Comparison of ENCODE assay signal across 9 mouse cellular contexts in genomic region chr7:25780753-25781152, GRCm38 (mm10). TPM values are rescaled to one million over a fixed set of nuclear protein-coding genes. Genes with fewer than 3 reads are reported as not detected.
A peak's percentile ranks its signal among the peaks of the same experiment; 100 is the strongest.
DNase-seq lines count a peak whose midpoint lies in the region; ATAC-seq and TF ChIP-seq lines count a peak whose summit lies in the region.
"Had no signal": no experiment of that assay in that cellular context is flagged by ENCODE, and none has a peak within 500 bp of the region (broad histone marks: within the 10 kb centered on the region; RNA-seq: fewer than 3 reads in every experiment).

No protein-coding gene starts in this region.

- no peaks in the 10 kb centered on the region for H3K9me3 ChIP-seq in hindbrain, postnatal 0 days (ENCODE audit: low read length)
- no peaks in the 10 kb centered on the region for H3K9me3 ChIP-seq in hindbrain, embryonic 13.5 days
- no peaks in the 10 kb centered on the region for H3K9me3 ChIP-seq in intestine, embryonic 15.5 days
- H3K9me3 ChIP-seq in midbrain, embryonic 10.5 days (replicated peaks): no peaks in the 10 kb centered on the region

- WGBS in hindbrain, postnatal 0 days: 32% methylated on average over 4 of the region's 4 CpGs
- WGBS in hindbrain, embryonic 13.5 days: 43% methylated on average over 4 of the region's 4 CpGs
- WGBS in intestine, embryonic 15.5 days: 57% methylated on average over 4 of the region's 4 CpGs
- 29% methylated on average over 4 of the region's 4 CpGs for WGBS in midbrain, embryonic 10.5 days

- H3K4me2 ChIP-seq in hindbrain, postnatal 0 days (ENCODE audit: low read depth, low read length): no peak overlapping the region
- no peak overlapping the region for H3K4me2 ChIP-seq in hindbrain, embryonic 13.5 days
- H3K4me2 ChIP-seq in intestine, embryonic 15.5 days (replicated peaks): no peak overlapping the region

- no peak for ATAC-seq in hindbrain, postnatal 0 days
- ATAC-seq in hindbrain, embryonic 13.5 days (ENCODE audit: low FRiP score): no peak
- ATAC-seq in intestine, embryonic 15.5 days: no peak
- ATAC-seq in megakaryocyte progenitor cell, adult 5-6 weeks (replicated peaks; ENCODE audit: poor library complexity): no peak

- no peak overlapping the region for H3K4me3 ChIP-seq in hindbrain, postnatal 0 days (ENCODE audit: low read length)
- no peak overlapping the region for H3K4me3 ChIP-seq in hindbrain, embryonic 13.5 days
- no peak overlapping the region for H3K4me3 ChIP-seq in intestine, embryonic 15.5 days (replicated peaks)
- H3K4me3 ChIP-seq in midbrain, embryonic 10.5 days: no peak overlapping the region

- H3K27me3 ChIP-seq in hindbrain, postnatal 0 days (ENCODE audit: insufficient read depth, low read length): no peaks in the 10 kb centered on the region
- H3K27me3 ChIP-seq in hindbrain, embryonic 13.5 days: no peaks in the 10 kb centered on the region
- H3K27me3 ChIP-seq in intestine, embryonic 15.5 days (replicated peaks): no peaks in the 10 kb centered on the region
- no peaks in the 10 kb centered on the region for H3K27me3 ChIP-seq in midbrain, embryonic 10.5 days (ENCODE audit: low read depth, poor library complexity, severe bottlenecking)

- no peak for TF ChIP-seq CTCF in hindbrain, postnatal 0 days (IDR thresholded peaks at IDR 0.05; ENCODE audit: low read depth)

- DNase-seq in hindbrain, postnatal 0 days (ENCODE audit: low spot score): no peak
- peak; percentile 51 for DNase-seq in 3134 (ENCODE audit: extremely low read depth, insufficient read length, low spot score)
- DNase-seq in MN1 (ENCODE audit: low spot score): peak; percentile 10
- DNase-seq in midbrain, embryonic 10.5 days (ENCODE audit: low spot score): no peak
- no peak for DNase-seq in thymus, postnatal 36 days
- DNase-seq: left cerebral cortex, postnatal 4 days had no signal

- peak overlapping the region; percentile 60 for H3K27ac ChIP-seq in hindbrain, postnatal 0 days
- H3K27ac ChIP-seq in hindbrain, embryonic 13.5 days: no peak overlapping the region
- H3K27ac ChIP-seq in intestine, embryonic 15.5 days: 0 out of 2 replicates have a peak overlapping the region, but pooled peaks have one; percentile 84
- H3K27ac ChIP-seq in midbrain, embryonic 10.5 days (replicated peaks): no peak overlapping the region

- H3K36me3 ChIP-seq in hindbrain, postnatal 0 days (ENCODE audit: insufficient read depth, low read length): no peaks in the 10 kb centered on the region
- no peaks in the 10 kb centered on the region for H3K36me3 ChIP-seq in hindbrain, embryonic 13.5 days
- peaks cover 16% of the 10 kb centered on the region for H3K36me3 ChIP-seq in intestine, embryonic 15.5 days
- peaks cover 24% of the 10 kb centered on the region for H3K36me3 ChIP-seq in midbrain, embryonic 10.5 days

- no peak overlapping the region for H3K9ac ChIP-seq in hindbrain, postnatal 0 days (replicated peaks; ENCODE audit: low read length)
- H3K9ac ChIP-seq in hindbrain, embryonic 13.5 days: no peak overlapping the region; the same call in 1 of the 2 replicates
- no peak overlapping the region for H3K9ac ChIP-seq in intestine, embryonic 15.5 days

- peaks cover 7% of the 10 kb centered on the region; the same call in 1 of the 2 replicates for H3K4me1 ChIP-seq in hindbrain, postnatal 0 days (ENCODE audit: insufficient read depth, low read length)
- H3K4me1 ChIP-seq in hindbrain, embryonic 13.5 days (replicated peaks): peaks cover 14% of the 10 kb centered on the region
- H3K4me1 ChIP-seq in intestine, embryonic 15.5 days (replicated peaks): peaks cover 18% of the 10 kb centered on the region
- peaks cover 25% of the 10 kb centered on the region for H3K4me1 ChIP-seq in midbrain, embryonic 10.5 days

RNA-seq across cellular contexts. Expression of gene Axl, which starts 7.8 kb away (rescaled TPM):
- 41.7 and 44.3 TPM in 2 replicates for total RNA-seq in hindbrain, postnatal 0 days (2014; rRNA removed)
- polyA plus RNA-seq in hindbrain, postnatal 0 days (2015; fragmentation: Nextera tagmentation; extraction: Ambion mirVana): 24.5 and 26.8 TPM in 2 replicates
- 21.9 and 22.2 TPM in 2 replicates for polyA plus RNA-seq in hindbrain, embryonic 13.5 days (2015; fragmentation: Nextera tagmentation; extraction: Ambion mirVana)
- polyA plus RNA-seq in intestine, embryonic 15.5 days (2015; fragmentation: Nextera tagmentation; extraction: Ambion mirVana): 69.8 and 71.5 TPM in 2 replicates
- 1.1 and 2.3 TPM in 2 replicates for total RNA-seq in megakaryocyte progenitor cell, adult 5-6 weeks (2015)
- total RNA-seq in megakaryocyte progenitor cell, adult 5-6 weeks (2017): 1.5 and 1.9 TPM in 2 replicates
- polyA plus RNA-seq in midbrain, embryonic 10.5 days (2016; fragmentation: Nextera tagmentation; extraction: Ambion mirVana): 16.5 and 21.6 TPM in 2 replicates

RNA-seq across cellular contexts. Expression of gene Hnrnpul1, which starts 26.2 kb away (rescaled TPM):
- total RNA-seq in hindbrain, postnatal 0 days (2014; rRNA removed): 116 and 128 TPM in 2 replicates
- polyA plus RNA-seq in hindbrain, postnatal 0 days (2015; fragmentation: Nextera tagmentation; extraction: Ambion mirVana): 43.4 and 44.6 TPM in 2 replicates
- polyA plus RNA-seq in hindbrain, embryonic 13.5 days (2015; fragmentation: Nextera tagmentation; extraction: Ambion mirVana): 49.9 and 50.7 TPM in 2 replicates
- 43.9 and 51.5 TPM in 2 replicates for polyA plus RNA-seq in intestine, embryonic 15.5 days (2015; fragmentation: Nextera tagmentation; extraction: Ambion mirVana)
- total RNA-seq in megakaryocyte progenitor cell, adult 5-6 weeks (2015): 132 and 135 TPM in 2 replicates
- 126 and 141 TPM in 2 replicates for total RNA-seq in megakaryocyte progenitor cell, adult 5-6 weeks (2017)
- polyA plus RNA-seq in midbrain, embryonic 10.5 days (2016; fragmentation: Nextera tagmentation; extraction: Ambion mirVana): 55.2 and 61.8 TPM in 2 replicates

RNA-seq across cellular contexts. Expression of gene Cyp2s1, which starts 36.0 kb away (rescaled TPM):
- total RNA-seq in hindbrain, postnatal 0 days (2014; rRNA removed): 3.8 and 4.4 TPM in 2 replicates
- 3.5 and 4.3 TPM in 2 replicates for polyA plus RNA-seq in hindbrain, postnatal 0 days (2015; fragmentation: Nextera tagmentation; extraction: Ambion mirVana)
- polyA plus RNA-seq in hindbrain, embryonic 13.5 days (2015; fragmentation: Nextera tagmentation; extraction: Ambion mirVana): 1.4 and 2.1 TPM in 2 replicates
- 33.2 and 35.9 TPM in 2 replicates for polyA plus RNA-seq in intestine, embryonic 15.5 days (2015; fragmentation: Nextera tagmentation; extraction: Ambion mirVana)
- 0.17 TPM in 1 of 2 replicates, not detected in the other for total RNA-seq in megakaryocyte progenitor cell, adult 5-6 weeks (2015)
- total RNA-seq in megakaryocyte progenitor cell, adult 5-6 weeks (2017): not detected in 2 replicates
- polyA plus RNA-seq in midbrain, embryonic 10.5 days (2016; fragmentation: Nextera tagmentation; extraction: Ambion mirVana): 0.25 and 0.34 TPM in 2 replicates

Comparison
In these comparisons a context has a peak if more than half of its experiments do, and no peak if none do; other contexts are left out.
1. H3K27ac ChIP-seq: peak in hindbrain, postnatal 0 days (single experiment) and intestine, embryonic 15.5 days (single experiment); none in hindbrain, embryonic 13.5 days (single experiment) and midbrain, embryonic 10.5 days (single experiment).
2. DNase-seq: peak in 3134 (single experiment) and MN1 (single experiment); none in hindbrain, postnatal 0 days (single experiment), midbrain, embryonic 10.5 days (single experiment) and thymus, postnatal 36 days (0 of 2).